Mouse (Mus musculus) thymus, postnatal 14 days (tissue): ENCODE measurements around the gene Cd47.
"Not testable (repeated sequence)": the region's sequence is repeated elsewhere in the genome, so short reads cannot be mapped to it uniquely, and the experiment has no call there.

Source experiments
- DNase-seq: peaks from one replicate; pipeline ENCODE4 v3.0.0; 2021

The Cd47 gene

GRCm38 (mm10) chr16:49790575-49791465 is 9.5 kb upstream of the Cd47 start:
- DNase-seq, result peak; percentile 50

DNA sequence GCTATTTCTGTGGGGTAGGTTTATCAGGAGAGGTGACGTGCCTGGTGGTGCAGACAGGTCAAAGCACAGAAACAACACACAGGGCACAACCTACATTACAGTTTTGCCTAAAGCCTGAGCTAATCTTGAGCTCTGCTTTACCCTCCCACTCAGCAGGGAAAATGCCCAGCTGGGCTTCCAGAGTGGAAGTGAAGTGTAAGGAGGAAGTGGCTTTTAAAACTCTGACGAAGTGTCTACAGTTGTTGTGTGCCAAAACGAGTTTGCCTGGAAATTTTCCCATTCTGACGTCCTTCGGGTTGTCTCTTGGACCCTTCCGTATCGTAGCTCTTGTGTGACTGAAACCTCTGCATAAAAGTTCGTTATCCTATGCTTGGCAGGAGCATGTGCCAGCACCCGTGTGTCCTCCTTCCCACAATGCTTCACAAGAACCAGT is 7.9 kb upstream of the Cd47 start:
- peak; percentile 45 for DNase-seq

DNA sequence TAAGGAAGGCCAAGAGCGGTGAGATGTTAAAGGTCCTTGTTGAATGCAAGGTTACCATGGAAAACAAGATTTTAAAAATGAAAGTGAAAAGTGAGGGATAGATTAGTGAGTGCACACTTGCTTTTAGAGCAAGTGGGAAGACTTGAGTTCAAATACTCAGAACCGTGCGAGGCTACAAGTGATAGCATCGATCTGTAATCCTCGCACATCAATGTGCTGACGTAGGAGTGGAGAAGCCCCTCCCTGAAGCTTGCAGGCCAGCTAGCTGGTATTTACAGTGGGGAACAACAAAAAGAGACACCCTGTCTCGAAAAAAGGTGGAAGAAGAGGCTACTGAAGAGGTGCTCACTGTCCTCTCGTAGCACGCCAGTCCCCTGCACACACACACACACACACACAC is 6.7 kb upstream of the Cd47 start:
- DNase-seq, result no peak

DNA sequence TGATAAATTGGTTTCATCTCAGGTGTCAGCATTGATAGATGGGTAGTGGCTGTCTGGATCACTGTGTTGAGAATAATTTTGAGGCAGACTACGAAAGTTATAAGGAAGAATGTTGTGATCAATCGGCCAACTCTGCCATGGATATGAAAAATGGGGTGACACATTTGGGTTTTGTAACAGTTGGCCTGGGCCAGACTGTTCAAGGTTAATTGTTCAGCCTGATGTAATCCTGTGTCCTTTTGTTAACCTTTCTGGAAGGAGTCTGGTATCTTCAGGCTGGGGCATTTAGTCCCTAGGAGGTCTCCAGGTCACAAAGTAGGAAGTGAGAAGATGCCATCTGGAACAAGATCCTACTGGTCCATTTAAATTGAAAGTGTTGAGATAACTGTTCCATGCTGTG is 4.1 kb upstream of the Cd47 start:
- no peak for DNase-seq

- DNase-seq, result no peak
These were observed 3.4 kb upstream of the Cd47 start for GRCm38 (mm10) chr16:49796954-49797353.

GRCm38 (mm10) chr16:49798790-49799189 is 1.5 kb upstream of the Cd47 start:
- peak; percentile 35 for DNase-seq

- DNase-seq, result no peak
These were observed 663 bp downstream of the Cd47 start for GRCm38 (mm10) chr16:49800996-49801395.

- no peak for DNase-seq
These were observed 1.1 kb downstream of the Cd47 start for GRCm38 (mm10) chr16:49801399-49801798.

DNA sequence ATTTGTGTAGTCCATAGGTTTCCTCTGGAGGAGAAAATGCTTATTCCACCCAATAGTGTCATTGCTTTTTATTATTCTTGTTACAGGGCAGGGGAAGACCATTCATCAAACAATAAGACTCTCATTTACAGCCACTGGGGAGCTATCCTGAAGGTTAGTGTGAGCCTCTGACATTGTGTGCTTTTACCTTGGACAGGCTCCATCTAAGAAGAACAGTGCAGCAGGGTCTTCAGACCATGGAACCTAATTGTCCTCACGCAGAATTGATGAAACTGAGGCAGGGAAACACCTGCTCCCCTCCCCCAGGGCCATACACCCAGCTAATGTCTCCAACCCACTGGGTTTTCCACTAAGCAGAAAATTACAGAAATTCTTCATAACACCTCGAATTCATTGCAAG is 2.7 kb downstream of the Cd47 start:
- DNase-seq, result no peak

GRCm38 (mm10) chr16:49803932-49804461 is 3.7 kb downstream of the Cd47 start:
- peak; percentile 45 for DNase-seq

DNA sequence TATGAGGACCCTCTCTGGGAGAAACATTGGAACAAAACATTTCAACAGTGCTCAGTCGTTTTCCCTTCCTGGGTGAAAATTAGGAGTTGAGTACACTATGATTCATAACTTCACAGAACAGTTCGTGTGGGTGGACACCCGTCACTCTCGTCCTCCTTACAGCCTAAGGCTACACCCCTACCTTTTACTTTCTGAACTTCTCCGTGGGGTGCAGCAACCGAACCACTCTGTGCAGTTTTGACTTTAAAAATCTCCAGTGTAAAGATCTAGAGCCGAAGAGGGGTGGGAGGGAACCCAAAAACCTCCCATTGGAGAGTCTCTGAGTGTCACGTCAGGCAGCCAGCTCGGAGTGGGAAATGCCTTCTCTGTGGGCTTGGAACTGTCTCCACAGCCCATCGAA is 6.6 kb downstream of the Cd47 start:
- no peak for DNase-seq

- DNase-seq, result no peak
These were observed 7.1 kb downstream of the Cd47 start for GRCm38 (mm10) chr16:49807419-49807841.

DNA sequence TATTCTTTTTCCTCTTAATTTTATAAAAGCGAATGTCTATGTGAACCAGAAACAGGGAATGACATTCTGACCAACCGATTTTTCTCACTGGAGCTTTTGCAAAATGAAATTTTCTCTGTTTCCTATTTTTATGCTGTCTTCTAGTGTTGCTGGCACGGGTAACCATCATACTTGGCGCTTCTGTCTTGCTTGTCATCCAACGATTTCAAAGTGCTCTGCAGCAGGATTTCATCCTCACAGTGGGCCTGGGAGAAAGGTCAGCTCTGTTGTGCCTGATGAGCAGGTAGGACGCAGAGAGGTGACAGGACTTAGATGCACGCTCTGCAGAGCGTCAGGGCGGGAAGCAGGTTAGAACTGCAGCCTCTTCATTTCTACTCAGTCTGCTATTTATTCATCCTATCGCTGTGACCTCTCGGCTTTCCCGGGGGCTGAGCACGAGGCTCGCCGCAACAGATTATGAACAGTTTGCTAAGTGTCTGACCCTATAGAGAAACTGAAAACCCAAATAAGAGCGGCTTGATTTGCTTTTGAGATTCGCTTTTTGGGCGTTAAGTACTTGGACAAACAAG is 7.6 kb downstream of the Cd47 start:
- DNase-seq, result no peak

GRCm38 (mm10) chr16:49811897-49812296 is 11.6 kb downstream of the Cd47 start:
- DNase-seq, result no peak

GRCm38 (mm10) chr16:49812821-49813616 is 12.7 kb downstream of the Cd47 start:
- DNase-seq, result no peak

DNA sequence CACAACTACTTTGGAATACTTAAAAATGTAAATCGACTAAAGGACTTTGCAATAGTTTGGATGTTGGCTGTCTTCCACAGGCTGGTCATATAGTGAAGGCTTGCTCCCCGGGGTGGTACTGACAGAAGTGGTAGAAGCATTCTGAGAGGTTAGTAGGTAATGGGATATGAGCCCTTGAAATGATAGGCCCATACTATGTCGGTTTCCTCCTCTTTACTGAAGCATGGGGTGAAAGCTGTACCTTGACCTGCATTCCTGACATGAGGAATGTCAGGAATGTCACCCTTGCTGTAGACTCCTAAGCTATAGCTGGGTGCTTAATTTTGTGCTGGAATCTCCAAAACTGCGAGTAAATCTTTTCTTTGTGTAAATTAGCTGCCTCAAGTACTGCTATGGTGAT is 14.1 kb downstream of the Cd47 start:
- DNase-seq, result no peak

- DNase-seq, result no peak
These were observed 16.6 kb downstream of the Cd47 start for GRCm38 (mm10) chr16:49816889-49817288.

DNA sequence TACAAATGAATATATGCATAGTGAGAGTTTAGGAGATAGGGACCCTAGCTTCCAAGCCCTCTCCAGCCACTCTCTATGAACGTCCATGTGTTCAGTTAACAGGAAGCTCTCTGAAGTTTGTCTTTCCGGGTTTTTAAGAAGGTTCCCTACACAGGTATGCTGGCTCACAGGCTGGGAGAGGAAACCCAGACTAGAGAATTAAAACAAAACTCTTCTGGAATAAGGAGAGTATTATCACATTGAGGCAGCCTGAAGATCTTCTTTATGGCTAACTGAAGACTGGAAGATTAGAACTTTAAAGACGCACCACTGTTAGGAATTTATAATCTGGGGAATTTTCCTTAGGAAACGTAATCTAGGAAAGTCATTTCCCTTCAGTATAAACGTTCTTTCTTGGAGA is 17.8 kb downstream of the Cd47 start:
- no peak for DNase-seq

GRCm38 (mm10) chr16:49818627-49819026 is 18.3 kb downstream of the Cd47 start:
- peak; percentile 67 for DNase-seq

GRCm38 (mm10) chr16:49819494-49819893 is 19.2 kb downstream of the Cd47 start:
- no peak for DNase-seq

- DNase-seq, result not testable (repeated sequence)
These were observed 30.6 kb downstream of the Cd47 start for GRCm38 (mm10) chr16:49830911-49831310.

DNA sequence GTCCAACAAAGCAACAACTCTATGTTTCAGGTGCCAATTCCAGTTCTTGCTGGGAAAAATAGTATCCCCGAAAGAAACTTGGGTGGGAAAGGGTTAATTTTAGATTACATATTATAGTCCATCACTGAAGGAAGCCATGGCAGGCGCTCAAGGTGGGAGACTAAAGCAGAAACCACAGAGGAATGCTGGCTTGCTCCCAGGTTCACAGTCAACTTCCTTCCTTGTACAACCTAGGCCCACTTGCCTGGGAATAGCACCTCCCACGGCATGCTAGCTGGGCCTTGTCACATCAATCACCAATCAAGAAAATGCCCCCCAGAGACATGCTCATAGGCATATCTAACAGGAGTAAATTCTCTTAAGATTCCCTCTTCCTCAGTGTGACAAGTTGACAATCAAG is 32.0 kb downstream of the Cd47 start:
- DNase-seq, result no peak

DNA sequence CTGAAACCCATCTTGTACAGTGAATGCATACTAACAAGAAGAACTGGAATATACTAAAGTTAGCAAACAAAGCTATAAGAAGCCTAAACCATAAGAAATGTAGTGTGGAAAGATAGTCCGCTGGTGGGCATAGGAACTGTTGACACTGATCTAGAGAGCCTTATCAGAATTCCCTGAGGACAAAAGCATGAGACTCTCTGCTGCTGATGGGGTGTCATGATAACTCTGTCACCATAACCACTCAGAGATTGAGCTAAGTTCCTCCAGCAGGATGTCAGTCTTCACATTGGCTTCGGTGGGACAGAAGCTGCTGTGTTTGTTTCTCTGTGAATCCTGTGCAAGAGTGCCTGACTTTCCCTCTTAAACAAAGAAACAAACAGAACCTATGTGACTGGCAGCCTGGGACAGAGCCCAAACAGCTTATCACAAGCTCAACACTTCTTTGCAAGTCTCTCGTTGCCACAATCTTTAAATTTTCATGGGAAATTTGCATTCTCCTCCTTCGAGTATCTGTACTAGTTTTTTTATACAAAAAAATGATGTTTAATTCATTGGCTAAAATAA is 33.9 kb downstream of the Cd47 start:
- no peak for DNase-seq
